Mouse (Mus musculus) cortical plate, adult 2 months (tissue): Measurements from ENCODE around the gene Mars.

Experiments
- CTCF ChIP-seq: fragments of 200-500 bp; IDR thresholded peaks from 2 replicates; pipeline ENCODE4 v1.5.1; 2011; ENCODE audit warnings: mild to moderate bottlenecking, control low read depth, low read length; ENCODE audit not compliant: insufficient read depth; ENCODE audit errors: extremely low read depth
- POLR2A ChIP-seq: fragments of 200-500 bp; IDR thresholded peaks from 2 replicates; pipeline ENCODE4 v1.6.1; 2011; ENCODE audit warnings: mild to moderate bottlenecking, low read length, control low read depth; ENCODE audit not compliant: insufficient read depth; ENCODE audit errors: extremely low read depth

DNA sequence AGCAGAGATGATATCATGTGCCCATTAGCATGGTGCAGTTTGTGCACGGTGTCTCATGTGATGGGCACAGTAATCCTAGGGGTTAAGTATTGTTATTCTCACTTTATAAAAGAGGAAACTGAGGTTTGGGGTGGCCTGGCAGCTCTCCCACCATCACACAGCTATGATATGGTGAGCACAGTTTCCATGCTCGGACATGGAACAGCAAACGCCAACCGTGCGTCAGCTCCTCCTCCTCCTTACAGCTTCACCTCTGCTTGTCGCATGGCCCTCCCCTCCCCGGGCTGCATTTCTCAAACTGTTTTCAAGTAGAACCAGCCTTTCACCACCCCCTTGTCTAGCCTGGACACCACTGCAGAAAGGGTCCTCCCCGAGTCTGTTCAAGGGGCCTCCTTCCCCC is 53.1 kb downstream of the Mars start:
- TF ChIP-seq CTCF (no peak), POLR2A (no peak)
